Mouse (Mus musculus) CH12.LX (cell line): ENCODE measurements at regions not wholly inside any gene's neighbourhood (a gene's known extent, or its start where the extent isn't known, plus 50 kb on each side); places are given as distances from the start of the nearest gene placed in this dataset.

ENCODE experiments used
- DNase-seq: peaks from one replicate; pipeline ENCODE4 v3.0.0-alpha.2; 2013; ENCODE audit errors: extremely low read depth
- H3K27ac ChIP-seq: 2 replicates; pipeline ENCODE4 v1.5.1; 2012; ENCODE audit warnings: low read depth, mild to moderate bottlenecking, control low read depth, moderate library complexity; ENCODE audit not compliant: insufficient read depth
- H3K27me3 ChIP-seq: replicated peaks from 2 replicates; pipeline ENCODE3; 2012; ENCODE audit warnings: inconsistent platforms
- H3K36me3 ChIP-seq, 2 experiments: replicated peaks in 1 of 2; 2 replicates each; pipeline versions ENCODE3 to v1.6.1; 2012; ENCODE audit warnings: inconsistent platforms in 1 of 2, low read length in 1 of 2, mild to moderate bottlenecking in 1 of 2, mixed read lengths in 1 of 2, moderate library complexity in 1 of 2; ENCODE audit not compliant: control insufficient read depth in 1 of 2, insufficient read depth in 1 of 2
- H3K4me1 ChIP-seq, 2 experiments: 2 replicates each; pipeline ENCODE4 v1.6.1; 2012; ENCODE audit warnings: inconsistent platforms in 1 of 2, moderate library complexity in 1 of 2; ENCODE audit not compliant: insufficient read depth in 2 of 2, control insufficient read depth in 1 of 2
- H3K4me2 ChIP-seq: 2 replicates; pipeline ENCODE4 v1.6.1; 2012; ENCODE audit warnings: low read depth, mild to moderate bottlenecking, control low read depth; ENCODE audit not compliant: poor library complexity, insufficient read depth, severe bottlenecking
- H3K4me3 ChIP-seq, 3 experiments: fragments of 150-350 bp in 1 of 3; sonication (generic) in 1 of 3; replicated peaks in 1 of 3; 2 replicates each; pipeline versions ENCODE3 to v1.5.1; 2011 to 2012; ENCODE audit warnings: low read depth in 2 of 3, low read length in 2 of 3, mild to moderate bottlenecking in 2 of 3, moderate library complexity in 2 of 3, control low read depth in 1 of 3, improper control_type of control experiment in 1 of 3, inconsistent platforms in 1 of 3, mixed read lengths in 1 of 3; ENCODE audit not compliant: poor library complexity in 1 of 3
- H3K79me2 ChIP-seq: replicated peaks from 2 replicates; pipeline ENCODE4 v1.6.1; 2012; ENCODE audit warnings: mild to moderate bottlenecking, moderate library complexity; ENCODE audit not compliant: control insufficient read depth, poor library complexity, insufficient read depth, severe bottlenecking; ENCODE audit errors: extremely low read depth
- H3K9ac ChIP-seq: 2 replicates; pipeline ENCODE4 v1.6.1; 2012; ENCODE audit warnings: low read depth, mild to moderate bottlenecking, control low read depth, moderate library complexity; ENCODE audit not compliant: insufficient read depth
- H3K9me3 ChIP-seq: replicated peaks from 2 replicates; pipeline ENCODE3; 2012; ENCODE audit warnings: low read length, inconsistent platforms, mixed read lengths
- CTCF ChIP-seq, 2 experiments: IDR thresholded peaks in 1 of 2; conservative IDR thresholded peaks in 1 of 2; 2 replicates each; pipeline ENCODE4 v1.5.1; 2011 to 2012; ENCODE audit warnings: low read depth in 2 of 2, low read length in 2 of 2, improper control_type of control experiment in 1 of 2, inconsistent platforms in 1 of 2, mild to moderate bottlenecking in 1 of 2, moderate library complexity in 1 of 2
- ELF1 ChIP-seq: IDR thresholded peaks from 2 replicates; pipeline ENCODE4 v1.6.1; 2014; ENCODE audit warnings: low read depth, mild to moderate bottlenecking, inconsistent platforms, low read length, improper control_type of control experiment
- HCFC1 ChIP-seq: IDR thresholded peaks from 2 replicates; pipeline ENCODE4 v1.6.1; 2012; ENCODE audit warnings: low read depth, mild to moderate bottlenecking, inconsistent platforms, low read length, improper control_type of control experiment
- IRF4 ChIP-seq: IDR thresholded peaks from 2 replicates; pipeline ENCODE4 v1.6.1; 2014; ENCODE audit warnings: low read depth, mild to moderate bottlenecking, inconsistent platforms, low read length, improper control_type of control experiment
- JUN ChIP-seq: IDR thresholded peaks from 2 replicates; pipeline ENCODE4 v1.6.1; 2011; ENCODE audit warnings: low read depth, mild to moderate bottlenecking, low read length, improper control_type of control experiment, moderate library complexity; ENCODE audit not compliant: insufficient read depth
- MAX ChIP-seq: IDR thresholded peaks from 2 replicates; pipeline ENCODE4 v1.6.1; 2011; ENCODE audit warnings: low read length, improper control_type of control experiment
- MAZ ChIP-seq: IDR thresholded peaks from 2 replicates; pipeline ENCODE4 v1.6.1; 2012; ENCODE audit warnings: low read depth, mild to moderate bottlenecking, inconsistent platforms, low read length, improper control_type of control experiment, moderate library complexity
- MEF2A ChIP-seq: IDR thresholded peaks from 2 replicates; pipeline ENCODE4 v1.6.1; 2014; ENCODE audit warnings: low read depth, mild to moderate bottlenecking, inconsistent platforms, low read length, improper control_type of control experiment, borderline replicate concordance
- MYC ChIP-seq: IDR thresholded peaks from 2 replicates; pipeline ENCODE4 v1.6.1; 2011; ENCODE audit warnings: low read depth, mild to moderate bottlenecking, improper control_type of control experiment, low read length
- NELFE ChIP-seq: IDR thresholded peaks from 2 replicates; pipeline ENCODE4 v1.6.1; 2011; ENCODE audit warnings: low read depth, low read length, improper control_type of control experiment
- POLR2AphosphoS2 ChIP-seq: IDR thresholded peaks from 2 replicates; pipeline ENCODE4 v1.6.1; 2011; ENCODE audit warnings: low read depth, low read length, improper control_type of control experiment
- RCOR1 ChIP-seq: conservative IDR thresholded peaks from 2 replicates; pipeline ENCODE4 v1.6.1; 2012; ENCODE audit warnings: low read depth, mild to moderate bottlenecking, inconsistent platforms, low read length, improper control_type of control experiment
- SIN3A ChIP-seq: IDR thresholded peaks from 2 replicates; pipeline ENCODE4 v1.6.1; 2012; ENCODE audit warnings: low read length, improper control_type of control experiment, inconsistent platforms
- TBP ChIP-seq: conservative IDR thresholded peaks from 2 replicates; pipeline ENCODE4 v1.6.1; 2011; ENCODE audit warnings: low read depth, low read length, improper control_type of control experiment
- TCF12 ChIP-seq: IDR thresholded peaks from 2 replicates; pipeline ENCODE4 v1.6.1; 2014; ENCODE audit warnings: low read depth, mild to moderate bottlenecking, inconsistent platforms, low read length, improper control_type of control experiment
- UBTF ChIP-seq: IDR thresholded peaks from 2 replicates; pipeline ENCODE4 v1.6.1; 2012; ENCODE audit warnings: low read depth, mild to moderate bottlenecking, inconsistent platforms, low read length, improper control_type of control experiment, moderate library complexity
- USF1 ChIP-seq: IDR thresholded peaks from 2 replicates; pipeline ENCODE4 v1.6.1; 2014; ENCODE audit warnings: low read depth, mild to moderate bottlenecking, inconsistent platforms, low read length, improper control_type of control experiment
- USF2 ChIP-seq: conservative IDR thresholded peaks from 2 replicates; pipeline ENCODE4 v1.6.1; 2011; ENCODE audit warnings: low read depth, low read length, improper control_type of control experiment
- ZKSCAN1 ChIP-seq: IDR thresholded peaks from 2 replicates; pipeline ENCODE4 v1.6.1; 2012; ENCODE audit warnings: low read depth, inconsistent platforms, low read length, improper control_type of control experiment, borderline replicate concordance
- dilution Hi-C: fragments of 300-500 bp; cut with MboI; formaldehyde crosslinking; loops from 2 replicates; pipeline ENCODE4 v1.14.3; 2020; ENCODE audit warnings: low sequenced_read_pairs; ENCODE audit not compliant: extremely low pct_unique_long_range_greater_than_20kb, extremely low pct_ligation_motif_present
- in situ Hi-C: fragments of 300-500 bp; cut with MboI; formaldehyde crosslinking; loops from 3 replicates; pipeline ENCODE4 v1.14.3; 2019; ENCODE audit warnings: low sequenced_read_pairs, low pct_ligation_motif_present, low pct_unique_long_range_greater_than_20kb, mixed read lengths

- DNase-seq = no peak
- TF ChIP-seq RCOR1 (no peak), HCFC1 (no peak), TCF12 (no peak), ZKSCAN1 (no peak), MYC (no peak), IRF4 (no peak), UBTF (no peak), ELF1 (no peak), NELFE (no peak), MEF2A (no peak), USF2 (no peak), MAX (no peak), SIN3A (no peak), CTCF (conservative IDR thresholded peaks at IDR 0.05 in 1 of 2, IDR thresholded peaks at IDR 0.05 in 1 of 2; ENCODE audit: low read depth in 2 of 2, low read length in 2 of 2) (no peak)
- dilution Hi-C loops = no loop called here
Observed at GRCm38 (mm10) chr3:148158533-148158932, 831.8 kb downstream of the Adgrl2 start.

GRCm38 (mm10) chr3:148143776-148144175, 846.6 kb downstream of the Adgrl2 start:
- Histone ChIP-seq H3K27me3 (no peaks in the 10 kb centered on the region), H3K79me2 (no peaks in the 10 kb centered on the region), H3K27ac (no peak overlapping the region), H3K9me3 (no peaks in the 10 kb centered on the region), H3K4me3 (no peak overlapping the region), H3K4me2 (no peak overlapping the region), H3K9ac (no peak overlapping the region), H3K4me1 (no peaks in the 10 kb centered on the region), H3K36me3 (no peaks in the 10 kb centered on the region)
- no peak for DNase-seq
- in situ Hi-C loops = no loop called here
- dilution Hi-C loops = no loop called here
- TF ChIP-seq ZKSCAN1 = no peak
- no peak for TF ChIP-seq IRF4
- no peak for TF ChIP-seq POLR2AphosphoS2
- no peak for TF ChIP-seq MAZ
- no peak for TF ChIP-seq USF2
- no peak for TF ChIP-seq USF1
- TF ChIP-seq NELFE = no peak
- TF ChIP-seq MAX = no peak
- no peak for TF ChIP-seq JUN
- no peak for TF ChIP-seq MYC
- no peak for TF ChIP-seq TBP

More at GRCm38 (mm10) chr3:148158533-148158932, 831.8 kb downstream of the Adgrl2 start:
- H3K9ac ChIP-seq = no peak overlapping the region
- H3K79me2 ChIP-seq = no peaks in the 10 kb centered on the region
- H3K27ac ChIP-seq = no peak overlapping the region
- no peaks in the 10 kb centered on the region for H3K4me1 ChIP-seq
- in situ Hi-C loops = no loop called here
- H3K4me3 ChIP-seq = no peak overlapping the region
- H3K9me3 ChIP-seq = no peaks in the 10 kb centered on the region
- H3K4me2 ChIP-seq = no peak overlapping the region
- no peaks in the 10 kb centered on the region for H3K36me3 ChIP-seq
- H3K27me3 ChIP-seq = no peaks in the 10 kb centered on the region
